Mouse (Mus musculus): ENCODE results near the gene Rp2.

Rp2 gene

GRCm38 (mm10) chrX:20425140-20425838 lies 61.0 kb downstream of the Rp2 start, which contains the start of gene Jade3:
Gene Jade3, plus strand, starts transcription at chrX:20425688.
- DNase-seq (ENCODE audit: low spot score) = peak; percentile 87

GRCm38 (mm10) chrX:20425839-20426449 lies 61.7 kb downstream of the Rp2 start:
- peak; percentile 15 for DNase-seq (ENCODE audit: low spot score)

Data from ovary, adult 18-20 months (tissue).